Mouse (Mus musculus): ENCODE data around the gene Ctsh. TPM values are rescaled to one million over a fixed set of nuclear protein-coding genes. Genes with fewer than 3 reads are reported as not detected.
"Not testable (repeated sequence)": the region's sequence is repeated elsewhere in the genome, so short reads cannot be mapped to it uniquely, and the experiment has no call there.

Ctsh gene
- 10 to 100 TPM; 11.7 to 56.6 (median 34.5) TPM for total RNA-seq (2022)

DNA sequence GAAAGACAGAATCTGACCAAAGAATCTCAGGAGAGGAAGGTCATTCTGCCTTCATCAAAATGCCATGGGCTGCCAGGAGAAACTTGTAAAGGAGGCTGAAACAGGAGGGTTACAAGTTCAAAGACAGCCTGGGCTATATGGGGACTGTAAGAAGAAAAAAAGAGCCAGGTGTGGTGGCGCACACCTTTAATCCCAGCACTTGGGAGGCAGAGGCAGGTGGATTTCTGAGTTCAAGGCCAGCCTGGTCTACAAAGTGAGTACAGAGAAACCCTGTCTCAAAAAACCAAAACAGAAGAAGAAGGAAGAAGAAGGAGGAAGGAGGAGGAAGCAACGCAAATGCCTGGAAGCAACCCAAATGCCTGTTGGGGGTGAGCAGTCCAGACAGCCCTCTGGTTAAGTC, at the start of gene Ctsh:
Gene Ctsh (plus strand): TSS at position 301 of the 400 bp plus-strand sequence.
- DNase-seq (ENCODE audit: low spot score in 2 of 2): no peak

DNA sequence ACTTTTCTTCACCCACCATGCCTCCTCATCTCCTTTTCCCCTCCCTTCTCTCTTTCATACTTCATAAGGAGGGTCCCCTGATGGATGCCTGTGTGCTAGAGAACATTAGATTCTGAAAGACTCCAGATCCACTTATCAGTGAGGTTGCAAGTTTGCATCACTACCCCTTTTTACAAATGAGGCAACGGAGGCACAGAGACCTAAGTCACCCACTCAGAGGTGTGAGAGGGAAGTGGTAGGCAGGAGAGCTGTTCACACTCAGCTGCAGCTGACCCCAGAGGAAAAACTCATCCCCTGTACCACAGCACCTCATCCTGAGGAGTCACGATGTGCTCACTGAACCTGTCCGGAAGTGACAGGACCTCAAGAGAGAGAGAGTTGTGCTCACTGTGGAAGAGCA, 47.5 kb upstream of the Ctsh start:
- no peak for DNase-seq (ENCODE audit: low spot score in 2 of 2)

GRCm38 (mm10) chr9:90007094-90007493, 46.9 kb upstream of the Ctsh start:
- no peak for DNase-seq (ENCODE audit: low spot score in 2 of 2)

GRCm38 (mm10) chr9:90008138-90008537, 45.8 kb upstream of the Ctsh start:
- no peak for DNase-seq (ENCODE audit: low spot score in 2 of 2)

DNA sequence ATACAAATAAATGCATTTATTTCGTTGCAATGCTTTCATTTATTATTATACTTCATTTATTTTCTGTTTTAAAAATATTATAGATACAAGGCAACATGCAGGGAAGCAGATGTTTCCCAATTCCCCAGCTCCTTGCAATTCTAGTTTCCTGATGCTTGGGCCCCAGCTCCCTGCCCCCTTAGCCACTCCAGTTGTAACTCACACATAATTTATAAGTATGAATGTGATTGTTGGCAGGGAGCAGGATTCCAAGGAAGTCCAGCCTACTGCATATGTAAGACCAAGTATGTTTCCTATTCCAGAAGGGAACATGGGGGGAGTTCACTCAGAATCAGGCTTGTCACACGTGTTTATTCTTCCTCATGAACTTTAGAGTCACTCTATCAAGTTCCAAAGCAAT, 42.1 kb upstream of the Ctsh start:
- no peak for DNase-seq (ENCODE audit: low spot score in 2 of 2)

DNA sequence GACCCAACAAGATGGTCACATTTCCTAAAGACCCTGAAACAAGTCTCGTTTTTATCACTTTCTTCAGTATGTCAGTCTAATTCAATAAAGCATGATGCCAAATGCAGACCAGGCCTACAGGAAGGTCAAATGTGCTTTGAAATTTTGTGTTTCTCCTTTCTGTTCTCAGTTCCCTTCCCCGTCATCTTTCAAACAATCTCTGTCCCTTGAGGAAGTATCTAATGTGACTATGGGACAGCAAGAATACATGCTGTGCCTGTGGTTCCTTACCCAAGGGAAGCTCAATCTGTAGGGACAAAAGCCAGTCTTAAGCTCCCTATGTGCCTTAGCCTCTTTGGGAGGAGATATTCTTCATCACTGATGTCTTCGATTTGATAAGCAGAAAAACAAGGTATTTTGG, 39.3 kb upstream of the Ctsh start:
- no peak for DNase-seq (ENCODE audit: low spot score in 2 of 2)

- DNase-seq (ENCODE audit: low spot score in 2 of 2): no peak
These were observed 37.7 kb upstream of the Ctsh start for GRCm38 (mm10) chr9:90016204-90016603.

- DNase-seq (ENCODE audit: low spot score in 2 of 2): peak; percentile 69 to 74
These were observed 33.1 kb upstream of the Ctsh start for GRCm38 (mm10) chr9:90020866-90021265.

GRCm38 (mm10) chr9:90021442-90021841, 32.5 kb upstream of the Ctsh start:
- DNase-seq (ENCODE audit: low spot score in 2 of 2): no peak

DNA sequence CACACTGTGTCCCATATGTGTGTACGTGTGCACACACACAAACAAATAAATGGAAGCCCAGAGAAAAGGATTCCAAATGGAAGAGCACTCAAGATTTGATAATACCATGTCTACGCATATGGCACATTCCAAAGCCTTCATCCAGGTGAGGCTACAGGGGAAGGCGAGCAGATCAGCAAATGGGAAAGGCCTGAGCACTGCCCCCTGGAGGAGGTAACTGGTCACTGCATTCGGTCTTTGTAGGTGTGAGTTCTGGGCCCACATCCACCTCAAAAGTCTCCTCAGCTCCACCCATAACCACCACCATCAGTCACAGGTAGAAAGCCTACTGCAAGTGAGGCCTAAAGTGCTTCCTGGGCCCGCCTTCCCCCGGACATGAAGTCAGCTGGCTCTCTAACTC, 26.2 kb upstream of the Ctsh start:
- no peak for DNase-seq (ENCODE audit: low spot score in 2 of 2)

GRCm38 (mm10) chr9:90033922-90034321, 20.0 kb upstream of the Ctsh start:
- no peak for DNase-seq (ENCODE audit: low spot score in 2 of 2)

DNA sequence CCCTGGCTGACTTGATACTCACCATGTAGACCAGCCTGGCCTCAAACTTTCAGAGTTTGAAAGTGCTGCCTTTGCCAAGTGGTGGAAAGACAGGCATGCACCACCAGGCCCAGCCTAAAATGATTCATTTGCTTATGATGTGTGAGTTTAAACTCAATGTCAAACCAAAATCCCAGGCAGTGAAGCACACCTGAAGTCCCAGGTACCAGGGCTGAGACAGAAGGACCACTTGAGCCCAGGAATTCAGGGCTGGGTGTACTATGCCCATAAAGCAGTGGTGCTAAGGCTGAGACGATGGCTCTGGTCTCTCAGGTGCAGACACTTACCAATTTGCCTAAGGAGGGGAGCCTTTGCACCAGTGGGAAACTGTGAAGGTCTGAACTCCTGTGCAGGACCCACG, 18.8 kb upstream of the Ctsh start:
- no peak for DNase-seq (ENCODE audit: low spot score in 2 of 2)

DNA sequence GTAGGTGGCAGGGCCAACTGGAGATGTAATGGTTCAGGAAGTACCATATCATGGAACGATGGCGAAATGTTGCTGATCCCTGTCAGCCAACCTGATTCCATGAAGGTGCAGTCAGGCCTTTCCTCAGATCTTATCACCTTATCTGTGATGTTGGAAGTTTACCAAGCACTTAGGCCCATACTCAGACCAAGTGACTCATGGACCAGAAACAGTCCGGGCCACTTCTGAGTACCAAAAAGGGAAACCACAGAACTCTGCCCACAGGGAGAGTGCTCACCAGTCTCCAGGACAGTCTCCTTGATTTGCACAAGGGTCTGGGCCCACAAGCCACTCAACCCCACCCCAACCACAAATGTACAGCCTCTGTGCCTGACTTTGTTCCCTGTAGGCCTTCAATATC, 18.2 kb upstream of the Ctsh start:
- DNase-seq (ENCODE audit: low spot score in 2 of 2): no peak

GRCm38 (mm10) chr9:90036313-90036712, 17.6 kb upstream of the Ctsh start:
- no peak for DNase-seq (ENCODE audit: low spot score in 2 of 2)

DNA sequence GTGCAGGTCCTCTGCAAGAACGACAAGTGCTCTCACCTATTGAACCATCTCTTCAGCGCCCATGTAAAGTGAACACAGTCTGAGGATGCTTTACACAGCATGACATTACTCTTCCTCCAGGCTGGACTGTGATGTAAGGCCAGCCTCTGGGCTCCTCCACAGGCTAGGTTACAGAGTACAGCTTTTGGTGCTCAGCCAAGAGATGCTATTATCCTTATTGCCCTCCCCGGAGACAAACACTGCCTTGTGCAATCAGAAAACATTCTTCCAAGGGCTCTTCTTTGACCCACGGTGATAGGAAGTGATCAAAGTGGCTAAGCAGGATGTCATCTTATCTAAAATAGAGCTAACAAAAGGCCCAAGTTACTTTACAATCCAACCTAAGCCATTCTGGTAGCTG, 15.4 kb upstream of the Ctsh start:
- no peak for DNase-seq (ENCODE audit: low spot score in 2 of 2)

- DNase-seq (ENCODE audit: low spot score in 2 of 2): no peak
These were observed 13.0 kb upstream of the Ctsh start for GRCm38 (mm10) chr9:90040916-90041315.

DNA sequence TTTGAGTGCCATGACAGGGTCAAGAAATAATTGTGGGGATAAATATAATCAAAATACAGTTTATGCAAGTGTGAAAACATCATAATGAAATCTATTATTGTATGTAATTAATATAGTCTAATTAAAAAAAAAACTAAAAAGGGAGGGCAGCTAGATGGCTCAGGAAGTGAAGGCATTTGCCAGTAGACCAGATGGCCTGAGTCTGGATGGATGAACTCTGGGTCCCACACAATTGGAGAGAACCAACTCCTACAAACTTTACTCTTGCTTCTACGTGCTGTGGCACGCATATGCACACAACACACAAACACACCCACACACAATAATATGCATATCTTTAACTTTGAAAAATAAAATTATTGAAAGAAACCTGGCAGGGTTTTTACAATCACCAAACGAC, 12.4 kb upstream of the Ctsh start:
- DNase-seq (ENCODE audit: low spot score in 2 of 2): no peak

- DNase-seq (ENCODE audit: low spot score in 2 of 2): not testable (repeated sequence)
These were observed 11.0 kb upstream of the Ctsh start for GRCm38 (mm10) chr9:90042906-90043305.

- DNase-seq (ENCODE audit: low spot score in 2 of 2): no peak
These were observed 8.8 kb upstream of the Ctsh start for GRCm38 (mm10) chr9:90045191-90045590.

GRCm38 (mm10) chr9:90047937-90048627, 5.9 kb upstream of the Ctsh start:
- no peak for DNase-seq (ENCODE audit: low spot score in 2 of 2)

DNA sequence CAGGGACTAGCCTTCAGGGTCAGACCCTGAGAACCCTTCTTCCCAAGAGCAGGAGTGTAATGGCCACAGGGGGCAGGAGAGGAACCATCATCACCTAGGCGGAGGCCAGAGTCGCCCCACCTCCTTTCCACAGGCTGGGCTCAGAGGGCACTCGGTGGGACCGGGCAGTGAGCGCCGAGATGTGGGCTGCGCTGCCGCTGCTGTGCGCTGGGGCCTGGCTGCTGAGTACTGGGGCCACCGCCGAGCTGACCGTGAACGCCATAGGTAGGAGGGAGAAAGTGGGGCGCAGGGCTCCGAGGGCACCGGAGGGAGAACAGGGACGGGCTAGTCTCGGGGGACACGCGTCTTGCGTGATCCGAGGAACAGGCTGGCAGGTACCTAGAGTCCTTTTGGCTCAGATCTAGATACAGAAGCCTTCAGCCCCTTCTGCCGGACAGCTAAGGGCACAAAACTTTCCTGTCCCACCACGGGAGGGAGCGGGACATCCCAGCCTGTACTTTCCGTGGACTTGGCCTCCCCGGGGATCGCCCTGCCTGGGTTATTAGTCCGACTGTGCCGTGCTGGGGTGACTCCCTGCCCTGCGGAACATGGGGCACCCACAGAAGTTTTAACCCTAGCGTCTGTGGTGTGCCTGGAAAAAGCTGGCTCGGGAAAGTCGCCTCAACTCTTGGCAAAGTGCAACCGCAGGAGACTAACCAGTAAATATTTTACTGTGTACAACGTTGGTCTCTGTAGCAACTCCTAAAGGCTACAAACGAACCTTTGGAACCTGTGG, 606 bp downstream of the Ctsh start:
- DNase-seq (ENCODE audit: low spot score in 2 of 2): no peak

DNA sequence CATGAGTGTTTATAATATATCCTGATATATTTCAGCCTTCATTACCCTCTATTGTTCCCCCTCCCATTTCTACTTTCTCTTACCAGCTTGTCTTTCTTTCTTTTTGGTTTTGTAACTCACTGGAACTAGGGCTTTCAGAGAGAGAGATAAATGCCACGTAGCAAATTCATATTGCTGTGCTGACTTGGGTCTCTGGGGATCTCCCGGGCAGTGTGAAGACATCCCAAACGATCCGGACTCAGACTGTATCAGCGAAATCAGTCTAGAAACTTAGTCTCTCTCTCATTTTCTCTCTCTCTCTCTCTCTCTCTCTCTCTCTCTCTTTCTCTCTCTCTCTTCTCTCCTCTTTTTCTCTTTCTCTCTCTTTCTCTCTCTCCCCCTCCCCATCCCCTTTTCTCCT, 1.5 kb downstream of the Ctsh start:
- DNase-seq (ENCODE audit: low spot score in 2 of 2): no peak

DNA sequence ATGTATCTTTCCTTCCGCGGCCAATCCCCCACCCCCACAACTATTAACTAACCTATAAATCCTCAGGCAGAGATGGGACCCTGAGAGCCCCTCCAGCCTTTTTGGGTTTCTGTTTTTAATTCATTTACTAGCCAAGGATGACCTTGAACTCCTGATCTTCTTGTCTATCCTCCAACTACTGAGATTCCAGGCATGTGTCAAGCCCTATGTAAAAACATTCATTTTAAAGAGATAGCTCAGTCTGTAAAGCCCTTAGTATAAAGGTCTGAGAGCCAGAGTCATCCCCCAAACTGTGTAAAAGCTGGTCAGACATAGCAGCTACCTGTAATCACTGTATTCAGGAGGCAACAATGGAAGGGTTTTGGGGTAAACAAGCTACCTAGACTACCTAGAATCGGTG, 2.0 kb downstream of the Ctsh start:
- DNase-seq (ENCODE audit: low spot score in 2 of 2): no peak
